Mouse (Mus musculus) heart, postnatal 14 days (tissue): ENCODE measurements around the gene Dlg5. TPM values are rescaled to one million over a fixed set of nuclear protein-coding genes. Genes with fewer than 3 reads are reported as not detected.
A peak's percentile ranks its signal among the peaks of the same experiment; 100 is the strongest.

Experiments used
- DNase-seq, 2 experiments: peaks; one replicate each; pipeline ENCODE4 v3.0.0; 2021 to 2022
- intact Hi-C: fragments of 180-260 bp; cut with DNase I; formaldehyde crosslinking; loops from one replicate; pipeline ENCODE4 v1.15.1; 2025
- long read RNA-seq, 2 experiments: library from polyadenylated mRNA; stranded (forward); transcript quantifications; one replicate each; pipeline ENCODE4 v2.0.0; 2021
- total RNA-seq, 2 experiments: library from RNA; stranded (reverse); gene quantifications; 2 replicates each; pipeline ENCODE4 v1.2.3; 2021

Gene Dlg5
- total RNA-seq, result 10 to 100 TPM; 10.4 to 14.1 TPM
- long read RNA-seq, experiment 1, partial matches to known transcripts, result 3 of 3 reads
- long read RNA-seq, experiment 1, other reads (novel, unspliced or antisense), result 0 of 3 reads
- long read RNA-seq, experiment 2, partial matches to known transcripts, result 2 of 3 reads
- long read RNA-seq, experiment 2, other reads (novel, unspliced or antisense), result 1 of 3 reads

- DNase-seq, result peak; percentile 67 to 74
- intact Hi-C loops, result loop anchor here (2.0 kb wide), 1 partner anchor 63 kb away; no protein-coding TSS in a partner anchor
These were observed at the start of gene Dlg5 for GRCm38 (mm10) chr14:24245177-24246081. Gene Dlg5 (minus strand): TSS chr14:24245920.

- DNase-seq, result no peak
- intact Hi-C loops, result no loop called here
These were observed 47.9 kb upstream of the Dlg5 start for GRCm38 (mm10) chr14:24293631-24294030.

GRCm38 (mm10) chr14:24292914-24293313 is 47.2 kb upstream of the Dlg5 start, which contains the start of gene E330034G19Rik:
Gene E330034G19Rik (plus strand): TSS chr14:24293214.
- intact Hi-C loops, result no loop called here
- DNase-seq, result no peak

- no peak for DNase-seq
- intact Hi-C loops, result no loop called here
These were observed 45.0 kb upstream of the Dlg5 start for GRCm38 (mm10) chr14:24290726-24291125.

GRCm38 (mm10) chr14:24286136-24286535 is 40.4 kb upstream of the Dlg5 start:
- intact Hi-C loops, result loop anchor here (10.0 kb wide), 1 partner anchor 701 kb away; no protein-coding TSS in a partner anchor
- DNase-seq, result no peak

- intact Hi-C loops, result loop anchor here (10.0 kb wide), 1 partner anchor 697 kb away; no protein-coding TSS in a partner anchor
- DNase-seq, result no peak
These were observed 36.6 kb upstream of the Dlg5 start for GRCm38 (mm10) chr14:24282276-24282675.

- DNase-seq, result no peak
- intact Hi-C loops, result loop anchor here (10.0 kb wide), 1 partner anchor 696 kb away; no protein-coding TSS in a partner anchor
These were observed 35.6 kb upstream of the Dlg5 start for GRCm38 (mm10) chr14:24281278-24281677.

GRCm38 (mm10) chr14:24275534-24275933 is 29.8 kb upstream of the Dlg5 start:
- intact Hi-C loops, result loop anchor here (1.0 to 2.0 kb wide), 3 partner anchors 93 to 485 kb away; no protein-coding TSS in a partner anchor
- DNase-seq, result no peak

GRCm38 (mm10) chr14:24273575-24273974 is 27.9 kb upstream of the Dlg5 start:
- DNase-seq, result peak in 1 of 2 experiments; percentile 44
- intact Hi-C loops, result no loop called here

GRCm38 (mm10) chr14:24269571-24269970 is 23.9 kb upstream of the Dlg5 start:
- no peak for DNase-seq
- intact Hi-C loops, result no loop called here

GRCm38 (mm10) chr14:24262915-24263314 is 17.2 kb upstream of the Dlg5 start:
- no peak for DNase-seq
- intact Hi-C loops, result no loop called here

GRCm38 (mm10) chr14:24262382-24262781 is 16.7 kb upstream of the Dlg5 start:
- no peak for DNase-seq
- intact Hi-C loops, result no loop called here

- no peak for DNase-seq
- intact Hi-C loops, result no loop called here
These were observed 14.7 kb upstream of the Dlg5 start for GRCm38 (mm10) chr14:24260391-24260790.

GRCm38 (mm10) chr14:24255956-24256355 is 10.2 kb upstream of the Dlg5 start:
- intact Hi-C loops, result no loop called here
- no peak for DNase-seq

- intact Hi-C loops, result no loop called here
- DNase-seq, result peak in 1 of 2 experiments; percentile 29
These were observed 8.0 kb upstream of the Dlg5 start for GRCm38 (mm10) chr14:24253611-24254202.

GRCm38 (mm10) chr14:24251326-24251725 is 5.6 kb upstream of the Dlg5 start:
- intact Hi-C loops, result no loop called here
- DNase-seq, result no peak

- intact Hi-C loops, result no loop called here
- no peak for DNase-seq
These were observed 4.2 kb upstream of the Dlg5 start for GRCm38 (mm10) chr14:24249926-24250325.

- peak in 1 of 2 experiments; percentile 25 for DNase-seq
- intact Hi-C loops, result loop anchor here (2.0 kb wide), 1 partner anchor 62 kb away; no protein-coding TSS in a partner anchor
These were observed 1.2 kb downstream of the Dlg5 start for GRCm38 (mm10) chr14:24244330-24245176.

GRCm38 (mm10) chr14:24242016-24242415 is 3.7 kb downstream of the Dlg5 start:
- intact Hi-C loops, result no loop called here
- DNase-seq, result no peak

- DNase-seq, result no peak
- intact Hi-C loops, result no loop called here
These were observed 4.9 kb downstream of the Dlg5 start for GRCm38 (mm10) chr14:24240831-24241230.
